Mouse (Mus musculus): Measurements from ENCODE around the gene Cc2d2a.

DNA sequence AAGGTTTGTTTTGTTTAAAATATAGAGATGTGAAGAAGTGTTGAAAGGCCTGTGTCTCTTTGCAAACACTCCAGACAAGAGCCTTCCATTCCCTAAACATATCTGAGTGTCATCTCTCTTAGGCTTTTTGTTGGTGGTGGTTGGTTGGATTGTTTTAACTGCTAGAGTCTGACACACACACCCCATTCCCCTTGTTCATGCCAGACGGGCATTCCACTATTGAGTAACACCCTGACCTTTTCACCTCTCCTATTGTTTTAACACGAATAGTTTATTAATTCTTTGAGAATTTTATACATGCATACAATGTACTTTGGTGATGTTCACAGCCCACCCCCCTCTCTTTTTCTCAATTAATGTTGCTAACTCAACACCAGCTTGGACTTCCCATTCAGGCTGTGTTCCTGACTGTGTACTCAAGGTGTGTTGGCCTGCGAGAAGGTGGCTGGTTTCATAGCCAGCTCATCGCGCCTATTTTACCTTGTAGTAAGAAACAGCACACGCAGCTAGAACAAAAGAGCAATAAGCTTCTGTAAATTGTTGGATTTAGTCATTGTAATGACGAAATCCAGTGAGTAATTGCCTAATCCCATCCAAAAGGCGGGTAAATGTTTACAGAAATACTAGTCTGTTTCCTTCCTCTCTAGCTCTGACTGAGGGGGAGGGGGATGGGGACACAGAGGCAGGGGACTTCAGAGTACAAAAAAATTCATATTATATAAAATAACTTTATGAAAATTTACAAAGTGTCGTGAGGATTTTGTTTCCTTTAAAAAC, 126.0 kb downstream of the Cc2d2a start:
- TF ChIP-seq GATA1 (IDR thresholded peaks at IDR 0.05; ENCODE audit: low read length) (no peak), TAL1 (IDR thresholded peaks at IDR 0.05; ENCODE audit: low read length) (no peak)

Data from erythroblast, embryonic 14.5 days (primary cell).